Mouse (Mus musculus): ENCODE measurements around the gene Ddhd1.

Gene Ddhd1

GRCm38 (mm10) chr14:45644786-45645185 lies 13.2 kb downstream of the Ddhd1 start:
- DNase-seq (ENCODE audit: low spot score) = no peak

- DNase-seq (ENCODE audit: low spot score) = no peak
Observed at GRCm38 (mm10) chr14:45644202-45644601, 13.7 kb downstream of the Ddhd1 start.

GRCm38 (mm10) chr14:45643461-45643860 lies 14.5 kb downstream of the Ddhd1 start:
- no peak for DNase-seq (ENCODE audit: low spot score)

- DNase-seq (ENCODE audit: low spot score) = no peak
Observed at GRCm38 (mm10) chr14:45642795-45643194, 15.1 kb downstream of the Ddhd1 start.

GRCm38 (mm10) chr14:45642217-45642616 lies 15.7 kb downstream of the Ddhd1 start:
- DNase-seq (ENCODE audit: low spot score) = no peak

GRCm38 (mm10) chr14:45638717-45639116 lies 19.2 kb downstream of the Ddhd1 start:
- DNase-seq (ENCODE audit: low spot score) = no peak

- DNase-seq (ENCODE audit: low spot score) = no peak
Observed at GRCm38 (mm10) chr14:45635496-45635895, 22.4 kb downstream of the Ddhd1 start.

- no peak for DNase-seq (ENCODE audit: low spot score)
Observed at GRCm38 (mm10) chr14:45632756-45633537, 25.0 kb downstream of the Ddhd1 start.

GRCm38 (mm10) chr14:45630544-45630943 lies 27.4 kb downstream of the Ddhd1 start:
- no peak for DNase-seq (ENCODE audit: low spot score)

GRCm38 (mm10) chr14:45629938-45630337 lies 28.0 kb downstream of the Ddhd1 start:
- no peak for DNase-seq (ENCODE audit: low spot score)

GRCm38 (mm10) chr14:45618351-45618750 lies 39.6 kb downstream of the Ddhd1 start:
- DNase-seq (ENCODE audit: low spot score) = no peak

- DNase-seq (ENCODE audit: low spot score) = no peak
Observed at GRCm38 (mm10) chr14:45616526-45616925, 41.4 kb downstream of the Ddhd1 start.

GRCm38 (mm10) chr14:45615776-45616175 lies 42.2 kb downstream of the Ddhd1 start:
- no peak for DNase-seq (ENCODE audit: low spot score)

GRCm38 (mm10) chr14:45614822-45615221 lies 43.1 kb downstream of the Ddhd1 start:
- DNase-seq (ENCODE audit: low spot score) = no peak

GRCm38 (mm10) chr14:45614406-45614805 lies 43.5 kb downstream of the Ddhd1 start:
- no peak for DNase-seq (ENCODE audit: low spot score)

GRCm38 (mm10) chr14:45611654-45612053 lies 46.3 kb downstream of the Ddhd1 start:
- DNase-seq (ENCODE audit: low spot score) = no peak

GRCm38 (mm10) chr14:45602002-45602401 lies 55.9 kb downstream of the Ddhd1 start:
- DNase-seq (ENCODE audit: low spot score) = peak; percentile 5

GRCm38 (mm10) chr14:45600587-45600986 lies 57.4 kb downstream of the Ddhd1 start:
- DNase-seq (ENCODE audit: low spot score) = peak; percentile 5

- DNase-seq (ENCODE audit: low spot score) = no peak
Observed at GRCm38 (mm10) chr14:45597855-45598254, 60.1 kb downstream of the Ddhd1 start.

- DNase-seq (ENCODE audit: low spot score) = no peak
Observed at GRCm38 (mm10) chr14:45593261-45593660, 64.7 kb downstream of the Ddhd1 start.

GRCm38 (mm10) chr14:45588403-45588802 lies 69.5 kb downstream of the Ddhd1 start:
- DNase-seq (ENCODE audit: low spot score) = no peak

- no peak for DNase-seq (ENCODE audit: low spot score)
Observed at GRCm38 (mm10) chr14:45587536-45587935, 70.4 kb downstream of the Ddhd1 start.

GRCm38 (mm10) chr14:45583494-45584027 lies 74.4 kb downstream of the Ddhd1 start:
- no peak for DNase-seq (ENCODE audit: low spot score)
